Mouse (Mus musculus) ES-Bruce4 (cell line): ENCODE data around the gene Wfs1. TPM values are rescaled to one million over a fixed set of nuclear protein-coding genes. Genes with fewer than 3 reads are reported as not detected.

ENCODE experiments used
- H3K27ac ChIP-seq: 2 replicates; pipeline ENCODE4 v1.5.1; 2012; ENCODE audit warnings: low read length, inconsistent platforms; ENCODE audit not compliant: insufficient read depth
- H3K27me3 ChIP-seq: 2 replicates; pipeline ENCODE4 v1.6.1; 2012; ENCODE audit warnings: mild to moderate bottlenecking, low read length, inconsistent platforms; ENCODE audit not compliant: control insufficient read depth, poor library complexity, insufficient read depth, severe bottlenecking
- H3K36me3 ChIP-seq: 2 replicates; pipeline ENCODE4 v1.6.1; 2012; ENCODE audit warnings: inconsistent platforms, mild to moderate bottlenecking, low read length, moderate library complexity; ENCODE audit not compliant: control insufficient read depth, poor library complexity, insufficient read depth, severe bottlenecking
- H3K4me1 ChIP-seq: one replicate; pipeline ENCODE4 v1.8.1; 2011; ENCODE audit warnings: low read length; ENCODE audit not compliant: control insufficient read depth, insufficient read depth
- H3K4me3 ChIP-seq: 2 replicates; pipeline ENCODE4 v1.5.1; 2011; ENCODE audit warnings: low read depth, mild to moderate bottlenecking, low read length
- H3K9ac ChIP-seq: 2 replicates; pipeline ENCODE4 v1.6.1; 2012; ENCODE audit warnings: low read depth, mild to moderate bottlenecking, inconsistent platforms; ENCODE audit not compliant: poor library complexity, severe bottlenecking
- H3K9me3 ChIP-seq: replicated peaks from 2 replicates; pipeline ENCODE4 v1.6.1; 2012; ENCODE audit warnings: mild to moderate bottlenecking, low read length, inconsistent platforms; ENCODE audit not compliant: control insufficient read depth, poor library complexity, insufficient read depth, severe bottlenecking
- CTCF ChIP-seq: IDR thresholded peaks from one replicate; pipeline ENCODE4 v1.8.1; 2011; ENCODE audit warnings: low read depth, low read length
- EP300 ChIP-seq: IDR thresholded peaks from 2 replicates; pipeline ENCODE4 v1.6.1; 2011; ENCODE audit warnings: low read depth, low read length; ENCODE audit not compliant: insufficient read depth
- POLR2A ChIP-seq: IDR thresholded peaks from one replicate; pipeline ENCODE4 v1.8.1; 2011; ENCODE audit warnings: low read length; ENCODE audit not compliant: insufficient read depth
- polyA plus RNA-seq: library from polyadenylated mRNA; stranded (reverse); fragments of >200 nt; gene quantifications from 2 replicates; pipeline ENCODE4 v1.2.4, GENCODE M21; 2011; ENCODE audit warnings: low read depth; ENCODE audit not compliant: missing spikeins, insufficient read depth, insufficient read length

The Wfs1 gene
- polyA plus RNA-seq, 1 experiment = 10.1 TPM

- Histone ChIP-seq H3K36me3 (no peaks in the 10 kb centered on the region), H3K4me3 (no peak overlapping the region), H3K27ac (no peak overlapping the region), H3K4me1 (peaks cover 3% of the 10 kb centered on the region), H3K9ac (no peak overlapping the region), H3K27me3 (no peaks in the 10 kb centered on the region), H3K9me3 (0 out of 2 replicates have a peak, but pooled peaks cover 5% of the 10 kb centered on the region)
- TF ChIP-seq POLR2A = no peak
- no peak for TF ChIP-seq EP300
- TF ChIP-seq CTCF = no peak
Observed at GRCm38 (mm10) chr5:36933383-36933782, 55.6 kb downstream of the Wfs1 start.

- Histone ChIP-seq H3K27me3 (no peaks in the 10 kb centered on the region), H3K4me3 (no peak overlapping the region), H3K27ac (no peak overlapping the region), H3K4me1 (peaks cover 3% of the 10 kb centered on the region), H3K9ac (no peak overlapping the region), H3K36me3 (no peaks in the 10 kb centered on the region), H3K9me3 (0 out of 2 replicates have a peak, but pooled peaks cover 5% of the 10 kb centered on the region)
- no peak for TF ChIP-seq CTCF
- no peak for TF ChIP-seq EP300
Observed at GRCm38 (mm10) chr5:36929376-36929775, 59.6 kb downstream of the Wfs1 start.

GRCm38 (mm10) chr5:36928701-36929100, 60.3 kb downstream of the Wfs1 start:
- H3K27me3 ChIP-seq = no peaks in the 10 kb centered on the region

GRCm38 (mm10) chr5:36923826-36924700, 64.9 kb downstream of the Wfs1 start:
- H3K27me3 ChIP-seq = no peaks in the 10 kb centered on the region
- H3K36me3 ChIP-seq = no peaks in the 10 kb centered on the region
- no peak overlapping the region for H3K4me3 ChIP-seq
- no peak overlapping the region for H3K27ac ChIP-seq
- TF ChIP-seq CTCF (no peak), POLR2A (no peak), EP300 (no peak)
- H3K4me1 ChIP-seq = no peaks in the 10 kb centered on the region
- no peaks in the 10 kb centered on the region for H3K9me3 ChIP-seq
- H3K9ac ChIP-seq = no peak overlapping the region

More at GRCm38 (mm10) chr5:36928701-36929100, 60.3 kb downstream of the Wfs1 start:
- Histone ChIP-seq H3K4me1 (no peaks in the 10 kb centered on the region), H3K9me3 (0 out of 2 replicates have a peak, but pooled peaks cover 5% of the 10 kb centered on the region), H3K27ac (no peak overlapping the region), H3K4me3 (no peak overlapping the region), H3K9ac (no peak overlapping the region), H3K36me3 (no peaks in the 10 kb centered on the region)
- TF ChIP-seq CTCF (peak; percentile 77), EP300 (no peak)

GRCm38 (mm10) chr5:36922811-36923210, 66.2 kb downstream of the Wfs1 start:
- no peak overlapping the region for H3K4me3 ChIP-seq
- H3K9me3 ChIP-seq = no peaks in the 10 kb centered on the region
- H3K27me3 ChIP-seq = no peaks in the 10 kb centered on the region
- H3K9ac ChIP-seq = no peak overlapping the region
- no peak for TF ChIP-seq EP300
- TF ChIP-seq POLR2A = no peak
- no peak for TF ChIP-seq CTCF
- no peak overlapping the region for H3K27ac ChIP-seq
- H3K36me3 ChIP-seq = no peaks in the 10 kb centered on the region
- no peaks in the 10 kb centered on the region for H3K4me1 ChIP-seq

- Histone ChIP-seq H3K4me1 (no peaks in the 10 kb centered on the region), H3K27ac (no peak overlapping the region), H3K9ac (no peak overlapping the region), H3K4me3 (no peak overlapping the region), H3K36me3 (no peaks in the 10 kb centered on the region), H3K27me3 (no peaks in the 10 kb centered on the region), H3K9me3 (no peaks in the 10 kb centered on the region)
- no peak for TF ChIP-seq EP300
- no peak for TF ChIP-seq POLR2A
- TF ChIP-seq CTCF = no peak
Observed at GRCm38 (mm10) chr5:36921871-36922270, 67.1 kb downstream of the Wfs1 start.
